Mouse (Mus musculus) B cell, adult 67 days (primary cell): ENCODE data around the gene Tpgs1. TPM values are rescaled to one million over a fixed set of nuclear protein-coding genes. Genes with fewer than 3 reads are reported as not detected.

Experiments used
- total RNA-seq, 2 experiments: library from RNA; stranded (reverse); gene quantifications; 4 replicates each; pipeline ENCODE4 v1.2.4; 2023

Gene Tpgs1
- total RNA-seq = 10 to 100 TPM; 18.5 to 20.8 TPM

GRCm38 (mm10) chr10:79668771-79669575 lies at the start of gene Tpgs1:
Gene Tpgs1 (plus strand): TSS chr10:79669369.

GRCm38 (mm10) chr10:79637128-79638110 lies 31.8 kb upstream of the Tpgs1 start, which contains the start of gene Shc2:
Gene Shc2 (minus strand): TSS chr10:79637918.

GRCm38 (mm10) chr10:79645711-79646110 lies 23.5 kb upstream of the Tpgs1 start, which contains the start of gene Odf3l2:
Gene Odf3l2 (minus strand): TSS chr10:79645738.

GRCm38 (mm10) chr10:79664131-79664665 lies 5.0 kb upstream of the Tpgs1 start, which contains the start of gene Madcam1:
Gene Madcam1 (plus strand): TSS chr10:79664559.

GRCm38 (mm10) chr10:79681591-79682245 lies 12.5 kb downstream of the Tpgs1 start, which contains the start of gene Cdc34:
Gene Cdc34 (plus strand): TSS chr10:79682195.

GRCm38 (mm10) chr10:79688720-79689119 lies 19.6 kb downstream of the Tpgs1 start, which contains the start of gene Gzmm:
Gene Gzmm (plus strand): TSS chr10:79689020.

GRCm38 (mm10) chr10:79704065-79704969 lies 35.1 kb downstream of the Tpgs1 start, which contains the start of gene Bsg:
Gene Bsg (plus strand): TSS chr10:79704491.

GRCm38 (mm10) chr10:79716254-79716987 lies 47.3 kb downstream of the Tpgs1 start, which contains the start of gene Hcn2:
Gene Hcn2 (plus strand): TSS chr10:79716634.

Other genes with a start within 250 kb of the Tpgs1 start
- not detected for gene Vmn2r83, start 200.6 kb upstream of the Tpgs1 start, total RNA-seq
- gene Plpp2, start 135.6 kb upstream of the Tpgs1 start, total RNA-seq = 1 to 10 TPM; 3.9 to 4.1 TPM
- 10 to 100 TPM; 43.0 to 53.7 TPM for gene Mier2, start 114.2 kb upstream of the Tpgs1 start, total RNA-seq
- under 1 TPM in 1 of 2 experiments, not detected in 1; 0.93 TPM for gene Theg, start 82.0 kb upstream of the Tpgs1 start, total RNA-seq
- gene C2cd4c, start 55.3 kb upstream of the Tpgs1 start, total RNA-seq = not detected
- not detected for gene Shc2, start 31.5 kb upstream of the Tpgs1 start, total RNA-seq
- not detected for gene Odf3l2, start 23.6 kb upstream of the Tpgs1 start, total RNA-seq
- gene Madcam1, start 4.8 kb upstream of the Tpgs1 start, total RNA-seq = not detected
- gene Cdc34, start 12.8 kb downstream of the Tpgs1 start, total RNA-seq = 10 to 100 TPM; 63.2 to 75.0 TPM
- gene Gzmm, start 19.7 kb downstream of the Tpgs1 start, total RNA-seq = 1 to 10 TPM; 1.6 to 1.9 TPM
- 100 to 1,000 TPM; 103 to 111 TPM for gene Bsg, start 35.1 kb downstream of the Tpgs1 start, total RNA-seq
- under 1 TPM; 0.18 to 0.35 TPM for gene Hcn2, start 47.3 kb downstream of the Tpgs1 start, total RNA-seq
- gene Polrmt, start 77.2 kb downstream of the Tpgs1 start, total RNA-seq = 10 to 100 TPM; 64.8 to 74.2 TPM
- gene Fgf22, start 85.7 kb downstream of the Tpgs1 start, total RNA-seq = not detected
- gene Rnf126, start 97.6 kb downstream of the Tpgs1 start, total RNA-seq = 10 to 100 TPM; 56.5 to 58.6 TPM
- 1 to 10 TPM; 1.8 to 2.0 TPM for gene Fstl3, start 107.9 kb downstream of the Tpgs1 start, total RNA-seq
- not detected for gene Prss57, start 121.6 kb downstream of the Tpgs1 start, total RNA-seq
- gene Palm, start 124.2 kb downstream of the Tpgs1 start, total RNA-seq = 1 to 10 TPM; 4.9 to 5.1 TPM
- gene Misp, start 151.6 kb downstream of the Tpgs1 start, total RNA-seq = under 1 TPM in 1 of 2 experiments, not detected in 1; 0.23 TPM
- gene Ptbp1, start 185.1 kb downstream of the Tpgs1 start, total RNA-seq = 100 to 1,000 TPM; 437 to 440 TPM
- gene Prtn3, start 205.1 kb downstream of the Tpgs1 start, total RNA-seq = not detected
- gene Plppr3, start 205.3 kb downstream of the Tpgs1 start, total RNA-seq = under 1 TPM; 0.47 to 0.70 TPM
- not detected for gene Elane, start 216.9 kb downstream of the Tpgs1 start, total RNA-seq
- not detected for gene Cfd, start 221.5 kb downstream of the Tpgs1 start, total RNA-seq
- gene Med16, start 239.6 kb downstream of the Tpgs1 start, total RNA-seq = 10 to 100 TPM; 73.7 to 75.0 TPM
- not detected for gene Gm26602, start 241.5 kb downstream of the Tpgs1 start, total RNA-seq
- under 1 TPM; 0.50 to 0.93 TPM for gene Kiss1r, start 247.6 kb downstream of the Tpgs1 start, total RNA-seq